ENCODE assay signal across 10 mouse cellular contexts in the genomic region with DNA sequence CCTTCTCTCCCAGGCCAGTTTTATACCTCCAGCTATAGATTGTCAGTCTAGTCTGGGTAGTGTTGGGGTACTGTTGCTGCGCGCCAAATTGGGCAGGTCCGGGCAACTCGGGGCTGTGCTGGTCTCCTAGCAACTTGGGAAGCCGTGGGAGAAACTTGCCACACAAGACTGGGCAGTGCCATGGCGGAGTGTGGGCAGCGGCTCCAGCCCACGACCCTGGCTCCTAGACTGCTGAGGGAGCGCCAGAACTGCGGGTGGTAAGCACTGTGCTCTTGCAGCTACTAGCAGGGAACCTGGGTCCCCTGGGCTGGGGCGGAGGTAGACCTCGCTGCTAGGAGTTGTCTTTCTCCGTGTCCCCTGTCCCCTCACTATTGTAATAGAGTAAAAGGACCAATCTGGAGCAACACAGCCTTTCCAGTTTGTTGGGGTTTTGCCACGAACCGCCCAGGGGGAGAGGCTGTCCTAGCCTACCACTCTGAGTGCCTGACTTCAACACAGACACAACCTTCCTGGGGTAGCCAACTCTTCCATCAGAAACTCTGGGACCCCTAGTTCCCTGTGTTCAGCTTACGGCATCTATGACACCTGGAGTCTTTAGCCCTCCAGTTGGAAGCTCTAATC. TPM values are rescaled to one million over a fixed set of nuclear protein-coding genes. Genes with fewer than 3 reads are reported as not detected.
DNase-seq lines count a peak whose midpoint lies in the region; ATAC-seq and TF ChIP-seq lines count a peak whose summit lies in the region.
"Had no signal": no experiment of that assay in that cellular context is flagged by ENCODE, and none has a peak within 500 bp of the region (broad histone marks: within the 10 kb centered on the region; RNA-seq: fewer than 3 reads in every experiment).

TSS of gene Fam47e (plus strand) at position 179 of the 621 bp plus-strand sequence.

- no peaks in the 10 kb centered on the region for H3K4me1 ChIP-seq in lung, embryonic 14.5 days (ENCODE audit: insufficient read depth)

- no peak for DNase-seq in lung, embryonic 14.5 days
- no peak for DNase-seq in lung, postnatal 4 days
- DNase-seq in frontal cortex, adult 2 months (ENCODE audit: extremely low spot score in 1 of 2, low spot score in 1 of 2), result peak; percentile 14 to 60
- DNase-seq in layer of hippocampus, adult 9-11 months, result peak; percentile 20
- DNase-seq in right cerebral cortex, postnatal 14 days, result peak; percentile 41
- no peak for DNase-seq in embryo, embryonic 10 days (ENCODE audit: low spot score)
- DNase-seq in cerebellum, postnatal 36 days, result no peak
- DNase-seq in natural killer cell, adult 2 months (ENCODE audit: low spot score in 2 of 2), result no peak
- DNase-seq: thymus, postnatal 4 days had no signal

- no peaks in the 10 kb centered on the region for H3K27me3 ChIP-seq in lung, embryonic 14.5 days (ENCODE audit: insufficient read depth, low read length)
- H3K27me3 ChIP-seq: embryonic facial prominence, embryonic 13.5 days had no signal

- H3K9me3 ChIP-seq in lung, embryonic 14.5 days (ENCODE audit: low read depth, low read length), result no peaks in the 10 kb centered on the region; the same call in 1 of the 2 replicates
- H3K9me3 ChIP-seq: embryonic facial prominence, embryonic 13.5 days had no signal

- peak; percentile 28; the same call in 1 of the 2 replicates for ATAC-seq in lung, embryonic 14.5 days (ENCODE audit: insufficient read depth)

- H3K36me3 ChIP-seq in lung, embryonic 14.5 days (ENCODE audit: insufficient read depth), result no peaks in the 10 kb centered on the region
- H3K36me3 ChIP-seq: embryonic facial prominence, embryonic 13.5 days had no signal

- TF ChIP-seq CTCF in lung, embryonic 14.5 days (IDR thresholded peaks at IDR 0.05; ENCODE audit: low read depth), result no peak

- no peak within 1 kb of the TSS for H3K4me3 ChIP-seq in lung, embryonic 14.5 days (ENCODE audit: low read depth, low read length)
- H3K4me3 ChIP-seq: embryonic facial prominence, embryonic 13.5 days had no signal

- no peak within 1 kb of the TSS for H3K9ac ChIP-seq in lung, embryonic 14.5 days
- H3K9ac ChIP-seq: embryonic facial prominence, embryonic 13.5 days had no signal

- 73% methylated on average over 16 of the region's 16 CpGs for WGBS in lung, embryonic 14.5 days

- no peak within 1 kb of the TSS for H3K27ac ChIP-seq in lung, embryonic 14.5 days (ENCODE audit: low read depth)
- H3K27ac ChIP-seq: embryonic facial prominence, embryonic 13.5 days had no signal

- H3K4me2 ChIP-seq in lung, embryonic 14.5 days, result no peak within 1 kb of the TSS
- H3K4me2 ChIP-seq: embryonic facial prominence, embryonic 13.5 days had no signal

RNA-seq across cellular contexts. Expression of gene Fam47e, which starts in this region (rescaled TPM):
- polyA plus RNA-seq in lung, embryonic 14.5 days (2014; fragmentation: Nextera tagmentation; extraction: Ambion mirVana), result 0.18 TPM in 1 of 2 replicates, not detected in the other
- 0.21 and 0.26 TPM in 2 replicates for polyA plus RNA-seq in frontal cortex, adult 2 months (2012; rRNA removed)

Comparison
In these comparisons a context has a peak if more than half of its experiments do, and no peak if none do; other contexts are left out.
1. Peak in ATAC-seq in lung, embryonic 14.5 days; RNA of the gene not detected or under 1 TPM.
2. Peak in DNase-seq in frontal cortex, adult 2 months; RNA of the gene not detected or under 1 TPM.
3. DNase-seq: peak in layer of hippocampus, adult 9-11 months (single experiment) and right cerebral cortex, postnatal 14 days (single experiment); none in lung, embryonic 14.5 days (single experiment), lung, postnatal 4 days (0 of 2), embryo, embryonic 10 days (single experiment), cerebellum, postnatal 36 days (0 of 2) and natural killer cell, adult 2 months (0 of 2).